Mouse (Mus musculus) liver, adult 2 months (tissue): Measurements from ENCODE around the gene Vwa2.

Experiments
- CTCF ChIP-seq: fragments of 200-500 bp; IDR thresholded peaks from 2 replicates; pipeline ENCODE4 v1.5.1; 2011; ENCODE audit warnings: low read depth, low read length, control low read depth
- POLR2A ChIP-seq: fragments of 200-500 bp; IDR thresholded peaks from 2 replicates; pipeline ENCODE4 v1.6.1; 2011; ENCODE audit warnings: low read length, control low read depth; ENCODE audit not compliant: insufficient read depth; ENCODE audit errors: extremely low read depth

DNA sequence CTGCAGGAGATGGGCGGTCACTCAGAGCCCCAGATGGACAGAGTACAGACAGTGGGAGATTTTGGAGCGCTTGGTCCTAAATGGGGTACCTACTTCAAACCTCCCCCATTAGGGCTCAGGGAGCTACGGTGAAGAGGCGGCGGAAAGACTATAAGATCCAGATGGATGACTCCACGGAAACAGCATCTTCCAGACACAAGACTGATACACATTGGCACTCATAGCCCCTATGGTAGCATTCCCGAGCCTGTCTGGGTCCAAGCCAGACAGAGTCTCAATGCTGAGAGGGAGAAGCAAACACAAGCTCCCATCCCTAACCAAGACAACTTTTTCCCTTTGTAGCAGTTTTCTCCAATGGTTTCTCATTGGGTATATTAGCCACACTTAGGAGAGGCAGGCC, 76.8 kb downstream of the Vwa2 start:
- TF ChIP-seq POLR2A: no peak
- TF ChIP-seq CTCF: no peak
